Mouse (Mus musculus): ENCODE measurements around the gene Mif. TPM values are rescaled to one million over a fixed set of nuclear protein-coding genes. Genes with fewer than 3 reads are reported as not detected.
"Not testable (repeated sequence)": the region's sequence is repeated elsewhere in the genome, so short reads cannot be mapped to it uniquely, and the experiment has no call there.

The Mif gene
- polyA plus RNA-seq, 1 experiment from 2014 or later, result 1,576 TPM

DNA sequence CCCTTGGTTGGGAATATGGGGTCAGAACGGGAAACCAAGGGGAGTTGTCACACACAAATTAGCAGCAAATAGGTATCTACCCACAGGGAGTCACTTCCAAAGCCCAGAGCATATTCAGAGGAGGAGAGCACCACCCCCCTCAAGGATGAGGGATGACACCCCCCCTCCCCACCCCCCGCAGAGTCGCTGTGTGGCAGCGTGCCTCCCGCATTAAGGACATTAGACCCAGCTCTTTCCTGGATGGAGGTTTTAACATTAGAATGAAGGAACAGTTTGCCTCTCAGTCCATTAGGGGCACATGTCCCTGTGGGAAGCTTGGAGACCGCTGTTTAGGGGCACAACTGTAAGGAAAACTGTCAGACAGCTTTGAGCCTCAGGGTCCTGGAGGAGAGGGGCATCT lies 9.0 kb downstream of the Mif start:
- 3% methylated on average over 6 of the region's 6 CpGs for WGBS
- Histone ChIP-seq H3K9ac (no peak overlapping the region), H3K4me3 (no peak overlapping the region), H3K4me1 (replicated peaks) (peaks cover 11% of the 10 kb centered on the region), H3K27me3 (no peaks in the 10 kb centered on the region), H3K4me2 (0 out of 2 replicates have a peak overlapping the region, but pooled peaks have one; percentile 11), H3K36me3 (no peaks in the 10 kb centered on the region), H3K9me3 (no peaks in the 10 kb centered on the region), H3K27ac (no peak overlapping the region)
- no peak for ATAC-seq (ENCODE audit: low FRiP score)

DNA sequence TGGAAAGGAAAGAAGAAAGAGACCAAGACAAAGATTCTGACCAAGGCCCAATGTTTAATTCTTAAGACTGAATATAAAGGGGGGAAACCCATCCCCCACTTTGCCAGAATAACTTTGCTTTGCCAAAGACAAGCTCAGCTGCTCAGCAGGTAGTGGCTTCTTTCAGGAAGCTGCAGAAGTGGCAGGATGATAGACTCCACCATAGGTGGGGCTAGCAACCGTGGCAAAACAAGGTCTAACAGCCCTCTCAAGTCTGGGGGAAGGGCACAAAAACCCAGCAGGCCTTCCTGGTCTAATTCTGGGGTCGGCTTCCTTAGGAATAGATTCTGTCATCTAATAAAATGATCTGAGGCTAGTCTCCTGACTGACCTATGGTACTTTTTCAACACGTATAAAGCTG lies 11.7 kb downstream of the Mif start:
- WGBS, result 25% methylated on average over 3 of the region's 3 CpGs
- Histone ChIP-seq H3K27me3 (no peaks in the 10 kb centered on the region), H3K9ac (no peak overlapping the region), H3K4me1 (replicated peaks) (peaks cover 11% of the 10 kb centered on the region), H3K4me2 (no peak overlapping the region), H3K9me3 (no peaks in the 10 kb centered on the region), H3K4me3 (no peak overlapping the region), H3K36me3 (no peaks in the 10 kb centered on the region), H3K27ac (no peak overlapping the region)
- ATAC-seq (ENCODE audit: low FRiP score), result no peak

DNA sequence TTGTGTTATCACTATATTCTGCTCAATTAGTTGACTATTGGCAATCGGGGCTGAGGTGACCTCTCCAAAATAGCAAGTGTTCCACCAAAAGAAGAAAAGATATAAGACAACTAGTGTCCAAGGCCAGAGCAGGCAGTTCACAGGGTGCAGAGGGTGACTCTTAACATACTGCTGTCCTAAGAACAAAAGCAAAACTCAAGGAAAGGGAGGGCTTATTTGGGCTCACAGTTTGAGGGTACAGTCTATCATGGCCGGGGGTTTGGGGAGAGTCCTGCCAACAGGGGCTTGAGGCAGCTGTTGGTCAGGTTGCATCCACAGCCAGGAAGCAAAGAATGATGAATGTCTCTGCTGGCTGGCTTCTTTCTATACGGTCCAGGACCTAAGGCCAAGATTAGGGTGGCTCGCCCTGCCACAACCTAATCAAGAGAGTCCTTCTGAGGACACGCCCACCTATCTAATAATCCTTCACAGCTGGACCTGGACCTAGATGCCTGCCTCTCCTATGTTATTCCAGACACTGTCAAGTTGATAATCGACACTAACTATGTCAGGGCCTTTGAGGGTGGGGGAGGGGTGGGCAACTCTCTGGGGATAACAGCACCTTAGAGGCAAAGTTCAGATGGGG lies 14.6 kb downstream of the Mif start:
- WGBS, result 81% methylated on average over 6 of the region's 6 CpGs
- ATAC-seq (ENCODE audit: low FRiP score), result no peak
- Histone ChIP-seq H3K9ac (no peak overlapping the region), H3K4me2 (no peak overlapping the region), H3K27me3 (no peaks in the 10 kb centered on the region), H3K4me1 (replicated peaks) (no peaks in the 10 kb centered on the region; the same call in 1 of the 2 replicates), H3K9me3 (no peaks in the 10 kb centered on the region), H3K4me3 (no peak overlapping the region), H3K36me3 (no peaks in the 10 kb centered on the region), H3K27ac (no peak overlapping the region)

DNA sequence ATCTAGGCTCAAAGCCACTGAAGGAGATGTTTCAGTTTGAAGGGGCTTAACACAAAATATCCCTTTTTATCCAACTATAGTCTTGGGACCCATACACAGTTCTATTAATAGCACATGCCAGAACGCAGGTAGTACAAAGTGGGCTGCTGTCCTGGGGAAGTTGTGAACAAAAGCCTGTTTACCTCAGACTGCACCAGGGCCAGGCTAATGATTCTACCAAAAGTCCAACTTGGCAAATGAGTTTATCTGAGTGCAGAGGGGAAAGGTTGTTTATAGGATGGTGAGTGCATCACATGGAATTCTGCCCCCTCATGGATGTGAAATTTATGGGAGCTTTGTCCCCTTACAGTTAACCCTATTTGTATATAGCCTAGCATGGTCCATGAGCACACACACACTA lies 15.2 kb downstream of the Mif start:
- ATAC-seq (ENCODE audit: low FRiP score), result no peak
- Histone ChIP-seq H3K27ac (no peak overlapping the region), H3K4me2 (no peak overlapping the region), H3K27me3 (no peaks in the 10 kb centered on the region), H3K9ac (no peak overlapping the region), H3K4me3 (no peak overlapping the region), H3K9me3 (no peaks in the 10 kb centered on the region), H3K4me1 (replicated peaks) (no peaks in the 10 kb centered on the region; the same call in 1 of the 2 replicates), H3K36me3 (no peaks in the 10 kb centered on the region)
- 93% methylated on average over 1 of the region's 1 CpGs for WGBS

DNA sequence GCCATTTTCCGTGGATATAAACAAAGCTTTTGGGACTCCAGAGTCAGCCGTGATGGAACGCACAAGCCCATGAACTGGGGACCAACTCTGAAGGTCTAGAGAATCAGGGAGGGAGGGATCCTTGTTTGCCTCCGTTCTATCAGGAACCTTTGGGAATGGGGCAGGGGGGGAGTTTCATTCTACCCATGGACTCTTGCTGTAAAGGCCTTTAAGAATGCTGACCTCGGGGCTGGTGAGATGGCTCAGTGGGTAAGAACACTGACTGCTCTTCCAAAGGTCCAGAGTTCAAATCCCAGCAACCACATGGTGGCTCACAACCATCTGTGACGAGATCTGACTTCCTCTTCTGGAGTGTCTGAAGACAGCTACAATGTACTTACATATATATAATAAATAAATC lies 16.1 kb downstream of the Mif start:
- H3K27me3 ChIP-seq; ATAC-seq (ENCODE audit: low FRiP score); H3K4me2 ChIP-seq; H3K4me3 ChIP-seq; H3K4me1 ChIP-seq (replicated peaks); H3K36me3 ChIP-seq; H3K27ac ChIP-seq; H3K9me3 ChIP-seq; H3K9ac ChIP-seq: not testable (repeated sequence)
- WGBS, result 83% methylated on average over 6 of the region's 6 CpGs

DNA sequence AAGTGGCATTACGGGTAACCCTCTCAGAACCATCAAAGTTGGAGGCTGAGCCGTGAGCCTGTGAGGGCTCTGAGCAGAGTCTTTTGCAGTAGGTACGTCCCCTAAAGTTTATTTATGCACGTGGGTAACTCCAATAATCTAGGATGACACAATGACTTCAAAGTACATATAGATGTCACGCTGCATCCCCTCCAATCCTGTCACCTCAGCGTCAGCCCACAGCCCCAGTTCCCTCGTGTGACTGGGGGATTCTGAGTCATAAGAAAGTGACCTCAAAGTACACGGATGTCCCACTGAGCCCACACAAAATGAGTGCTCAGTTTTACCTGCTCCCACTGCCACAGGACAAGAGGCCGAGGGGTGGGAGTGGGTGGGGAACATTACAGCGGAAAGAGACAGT lies 20.9 kb downstream of the Mif start:
- Histone ChIP-seq H3K9me3 (no peaks in the 10 kb centered on the region), H3K4me2 (no peak overlapping the region), H3K27me3 (peaks cover 13% of the 10 kb centered on the region), H3K36me3 (no peaks in the 10 kb centered on the region), H3K4me1 (replicated peaks) (peaks cover 34% of the 10 kb centered on the region), H3K4me3 (no peak overlapping the region), H3K27ac (no peak overlapping the region), H3K9ac (no peak overlapping the region)
- 91% methylated on average over 10 of the region's 10 CpGs for WGBS
- no peak for ATAC-seq (ENCODE audit: low FRiP score)

DNA sequence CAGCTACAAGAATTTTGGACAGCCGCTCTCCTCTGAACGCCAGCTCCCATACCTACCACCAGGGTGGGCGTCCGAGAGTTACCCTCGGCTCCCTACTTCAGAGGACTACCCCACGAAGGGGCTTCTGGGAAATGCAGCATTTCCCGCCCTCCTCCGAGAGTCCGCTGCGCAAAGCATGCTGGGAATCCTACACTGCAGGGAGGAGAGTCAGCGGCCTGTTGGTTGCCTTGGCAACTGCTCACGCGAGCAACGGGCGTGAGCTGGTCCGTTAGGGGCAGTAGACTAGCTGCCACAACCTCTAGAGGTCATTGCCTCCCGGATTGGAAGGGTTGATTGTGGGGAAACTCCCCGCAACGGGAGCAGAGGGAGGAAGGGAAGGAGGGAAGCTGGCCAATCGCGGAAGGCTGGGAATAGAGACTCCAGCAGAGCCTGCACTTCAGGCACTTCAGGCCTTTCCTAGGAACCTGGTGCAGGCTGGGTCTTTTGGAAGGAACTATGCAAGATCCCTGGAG lies 22.7 kb downstream of the Mif start, which contains the start of gene Gstt2:
Gene Gstt2, minus strand, starts transcription at position 177 of the 512 bp plus-strand sequence.
- Histone ChIP-seq H3K4me3 (peak within 1 kb of the TSS; percentile 48), H3K9ac (peak within 1 kb of the TSS; percentile 73), H3K27ac (peak within 1 kb of the TSS; percentile 86), H3K27me3 (peaks cover 31% of the 10 kb centered on the region), H3K36me3 (no peaks in the 10 kb centered on the region), H3K4me2 (peak within 1 kb of the TSS; percentile 64), H3K4me1 (replicated peaks) (peaks cover 42% of the 10 kb centered on the region), H3K9me3 (no peaks in the 10 kb centered on the region)
- ATAC-seq (ENCODE audit: low FRiP score), result peak; percentile 92
- WGBS, result under 1% methylated on average over 21 of the region's 21 CpGs

DNA sequence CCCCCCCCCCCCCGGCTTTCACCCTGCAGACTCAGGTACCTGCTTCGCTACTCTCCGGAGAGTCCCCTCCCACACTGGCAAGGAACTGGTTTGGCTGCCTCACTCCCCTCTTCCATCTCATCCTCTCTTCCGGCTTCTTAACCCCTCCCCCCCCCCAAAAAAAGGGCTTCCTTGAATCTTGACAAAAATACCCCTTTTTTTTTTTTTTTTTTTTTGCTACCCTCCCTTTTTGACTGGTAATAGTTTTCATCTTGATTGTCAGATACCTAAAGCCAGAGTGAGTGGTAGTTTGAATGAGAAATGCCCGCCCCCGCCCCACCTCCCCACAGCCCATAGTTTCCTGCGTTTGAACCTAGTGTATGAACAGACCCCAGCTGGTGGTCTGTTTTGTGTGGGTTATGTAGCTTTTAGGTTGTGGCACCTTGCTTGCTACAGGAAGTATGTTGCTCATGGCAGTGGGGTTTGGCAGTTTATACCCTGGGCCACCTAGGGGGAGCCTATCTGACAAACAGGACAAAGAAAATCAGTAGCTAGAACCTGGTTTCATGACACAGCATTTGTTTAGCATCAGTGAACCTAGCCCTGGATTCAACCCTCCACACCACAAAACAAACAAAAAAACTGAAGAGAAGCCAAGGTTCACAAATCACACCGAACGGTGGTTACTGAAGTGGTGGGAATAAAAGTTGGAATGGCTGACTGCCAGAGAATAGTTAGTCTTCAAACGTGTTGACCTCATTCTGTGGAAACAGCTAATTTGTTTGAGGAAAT lies 24.1 kb downstream of the Mif start:
- Histone ChIP-seq H3K27me3 (peaks cover 35% of the 10 kb centered on the region), H3K36me3 (no peaks in the 10 kb centered on the region), H3K27ac (no peak overlapping the region), H3K9me3 (no peaks in the 10 kb centered on the region), H3K4me2 (peak overlapping the region; percentile 64), H3K9ac (no peak overlapping the region), H3K4me3 (peak overlapping the region; percentile 21), H3K4me1 (replicated peaks) (peaks cover 42% of the 10 kb centered on the region)
- WGBS, result 17% methylated on average over 9 of the region's 10 CpGs
- peak; percentile 11; the same call in 1 of the 2 replicates for ATAC-seq (ENCODE audit: low FRiP score)

DNA sequence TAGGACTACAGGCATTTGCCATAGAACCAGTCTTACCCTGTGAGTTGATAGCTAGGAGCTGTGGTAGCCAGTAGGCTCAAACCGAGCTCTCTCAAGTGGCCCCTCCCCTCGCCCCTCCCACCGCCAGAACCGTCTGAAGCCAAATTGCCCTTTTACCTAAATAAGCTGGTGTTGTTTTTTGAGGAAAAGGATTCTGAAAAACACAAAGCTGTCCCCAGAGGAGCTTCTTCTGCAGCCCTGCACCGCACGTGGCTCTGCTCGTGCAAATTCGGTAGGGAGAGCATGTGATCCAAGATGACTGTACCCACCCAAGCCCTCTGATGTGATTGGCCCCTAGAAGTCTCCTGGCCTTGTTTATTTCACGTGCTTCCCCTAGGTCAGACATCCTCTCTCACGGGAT lies 24.7 kb downstream of the Mif start:
- Histone ChIP-seq H3K4me2 (peak overlapping the region; percentile 59), H3K36me3 (no peaks in the 10 kb centered on the region), H3K9me3 (no peaks in the 10 kb centered on the region), H3K27ac (no peak overlapping the region), H3K9ac (peak overlapping the region; percentile 56), H3K27me3 (peaks cover 35% of the 10 kb centered on the region), H3K4me1 (replicated peaks) (peaks cover 42% of the 10 kb centered on the region), H3K4me3 (peak overlapping the region; percentile 21)
- 2% methylated on average over 10 of the region's 10 CpGs for WGBS
- peak; percentile 24; the same call in 1 of the 2 replicates for ATAC-seq (ENCODE audit: low FRiP score)

DNA sequence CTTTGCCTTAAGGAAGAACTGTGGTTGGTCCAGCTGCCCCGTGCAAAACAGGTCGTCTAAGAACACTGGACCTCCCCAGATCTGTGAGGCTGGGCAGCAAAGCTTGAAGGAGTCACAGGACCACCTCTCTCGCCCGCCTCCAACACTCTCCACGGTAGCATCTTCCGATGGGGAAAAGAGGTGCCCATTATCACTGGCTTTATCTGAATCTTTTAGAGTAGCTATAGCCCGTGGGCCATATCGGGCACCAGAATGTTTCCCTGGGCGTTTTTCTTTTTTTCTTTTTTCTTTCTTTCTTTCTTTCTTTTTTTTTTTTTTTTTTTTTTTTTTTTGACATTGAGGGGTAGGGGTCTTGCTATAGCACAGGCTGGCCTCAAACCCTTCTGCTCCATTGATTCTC lies 25.3 kb downstream of the Mif start:
- Histone ChIP-seq H3K36me3 (no peaks in the 10 kb centered on the region), H3K9ac (peak overlapping the region; percentile 56)
- 12% methylated on average over 9 of the region's 9 CpGs for WGBS

DNA sequence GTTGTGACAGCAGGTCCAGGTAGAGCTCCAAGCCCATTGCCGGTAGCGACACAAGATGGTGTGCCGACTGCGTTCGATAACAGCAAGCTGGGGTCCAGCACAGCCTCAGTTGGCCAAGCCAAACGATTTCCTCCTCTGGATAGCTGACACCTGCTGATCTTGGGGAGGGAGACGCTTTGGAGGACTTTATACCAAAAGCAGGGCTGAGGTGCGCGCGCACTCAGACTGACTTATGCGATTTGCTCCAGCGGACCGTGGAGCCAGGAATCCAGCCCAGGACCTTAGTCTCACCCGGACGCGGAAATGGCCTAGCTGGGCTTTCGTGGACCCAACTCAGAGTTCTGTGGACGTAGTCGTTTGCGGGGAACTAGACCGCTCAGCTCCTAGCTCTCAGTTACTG lies 25.8 kb downstream of the Mif start:
- H3K36me3 ChIP-seq, result no peaks in the 10 kb centered on the region
- WGBS, result 4% methylated on average over 21 of the region's 21 CpGs
- H3K9me3 ChIP-seq, result no peaks in the 10 kb centered on the region
- peak overlapping the region; percentile 36 for H3K4me3 ChIP-seq
- peak overlapping the region; percentile 59 for H3K4me2 ChIP-seq
- ATAC-seq (ENCODE audit: low FRiP score), result no peak
- peaks cover 35% of the 10 kb centered on the region for H3K27me3 ChIP-seq
- peaks cover 42% of the 10 kb centered on the region for H3K4me1 ChIP-seq (replicated peaks)
- no peak overlapping the region for H3K27ac ChIP-seq
- peak overlapping the region; percentile 56 for H3K9ac ChIP-seq

More for the DNA sequence above, 25.3 kb downstream of the Mif start:
- H3K4me2 ChIP-seq, result peak overlapping the region; percentile 59
- H3K4me3 ChIP-seq, result peak overlapping the region; percentile 36
- no peak overlapping the region for H3K27ac ChIP-seq
- H3K4me1 ChIP-seq (replicated peaks), result peaks cover 42% of the 10 kb centered on the region
- no peak for ATAC-seq (ENCODE audit: low FRiP score)
- H3K9me3 ChIP-seq, result no peaks in the 10 kb centered on the region
- peaks cover 35% of the 10 kb centered on the region for H3K27me3 ChIP-seq

DNA sequence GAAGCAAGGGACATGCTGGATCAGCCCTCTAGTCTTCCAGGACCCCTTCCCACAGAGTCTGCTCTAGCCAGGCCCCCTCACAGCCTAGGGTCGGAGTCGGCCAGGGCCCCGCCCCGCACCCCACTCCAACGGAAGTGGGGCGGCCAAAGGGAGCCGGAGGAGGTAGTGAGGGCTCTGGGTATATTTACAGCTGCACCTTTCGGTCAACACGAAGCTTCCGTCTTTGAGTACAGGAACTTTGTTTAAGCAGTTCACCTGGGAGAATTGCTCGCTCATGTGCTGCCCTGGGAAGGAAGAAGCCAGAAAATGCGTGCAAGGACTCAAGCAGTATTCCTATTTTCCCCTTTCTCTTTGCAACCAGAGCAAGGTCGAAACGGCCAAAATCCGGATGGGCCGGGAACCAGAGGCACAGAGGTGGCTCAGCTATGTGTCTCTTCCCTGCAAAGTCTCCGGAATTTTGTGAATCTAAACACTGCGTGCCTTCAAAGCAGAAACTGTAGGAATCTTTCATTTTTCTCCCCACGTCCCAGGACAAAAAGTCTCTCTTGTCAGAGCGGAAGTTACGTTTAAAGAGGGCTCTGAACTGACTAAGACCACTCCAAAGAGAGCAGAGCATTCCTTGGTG lies 26.5 kb downstream of the Mif start:
- Histone ChIP-seq H3K36me3 (no peaks in the 10 kb centered on the region), H3K4me2 (peak overlapping the region; percentile 59), H3K9ac (0 out of 2 replicates have a peak overlapping the region, but pooled peaks have one; percentile 56), H3K27ac (no peak overlapping the region), H3K4me3 (peak overlapping the region; percentile 36), H3K9me3 (no peaks in the 10 kb centered on the region), H3K27me3 (peaks cover 35% of the 10 kb centered on the region), H3K4me1 (replicated peaks) (peaks cover 42% of the 10 kb centered on the region)
- WGBS, result 17% methylated on average over 21 of the region's 21 CpGs
- ATAC-seq (ENCODE audit: low FRiP score), result no peak

Data from hindbrain, embryonic 13.5 days (tissue).